Mouse (Mus musculus) limb, embryonic 15.5 days (tissue): ENCODE measurements around the gene Serpinb1a. TPM values are rescaled to one million over a fixed set of nuclear protein-coding genes. Genes with fewer than 3 reads are reported as not detected.
"Not testable (repeated sequence)": the region's sequence is repeated elsewhere in the genome, so short reads cannot be mapped to it uniquely, and the experiment has no call there.

ENCODE experiments used
- ATAC-seq: fragments of 200-750 bp; cut with Nextera tagmentation; 2 replicates; pipeline ENCODE4 v1.8.0; 2017; ENCODE audit warnings: low read depth, moderate TSS enrichment; ENCODE audit not compliant: insufficient number of reproducible peaks, low FRiP score, low TSS enrichment
- H3K27ac ChIP-seq: fragments of 300-500 bp; sonication (generic); 2 replicates; pipeline ENCODE4 v1.5.1; 2015; ENCODE audit warnings: moderate library complexity, mild to moderate bottlenecking, inconsistent platforms
- H3K27me3 ChIP-seq: fragments of 300-500 bp; sonication (generic); 2 replicates; pipeline ENCODE4 v1.6.1; 2015; ENCODE audit warnings: inconsistent platforms
- H3K36me3 ChIP-seq: fragments of 300-500 bp; sonication (generic); 2 replicates; pipeline ENCODE4 v1.6.1; 2015; ENCODE audit warnings: inconsistent platforms
- H3K4me1 ChIP-seq: fragments of 300-500 bp; sonication (generic); 2 replicates; pipeline ENCODE4 v1.6.1; 2015; ENCODE audit warnings: inconsistent platforms
- H3K4me2 ChIP-seq: fragments of 300-500 bp; sonication (generic); 2 replicates; pipeline ENCODE4 v1.6.1; 2015; ENCODE audit warnings: mild to moderate bottlenecking, inconsistent platforms
- H3K4me3 ChIP-seq: fragments of 300-500 bp; sonication (generic); 2 replicates; pipeline ENCODE4 v1.5.1; 2015; ENCODE audit warnings: mild to moderate bottlenecking, inconsistent platforms
- H3K9ac ChIP-seq: fragments of 300-500 bp; sonication (generic); 2 replicates; pipeline ENCODE4 v1.6.1; 2015; ENCODE audit warnings: inconsistent platforms
- H3K9me3 ChIP-seq: fragments of 300-500 bp; sonication (generic); 2 replicates; pipeline ENCODE4 v1.6.1; 2016; ENCODE audit warnings: inconsistent platforms
- WGBS: fragments of 180-500 bp; shearing (Covaris S2); methylation state at CpG from one replicate; pipeline ENCODE4 v1.1.7; 2015; 5-methylcytosine and 5-hydroxymethylcytosine counted together
- polyA plus RNA-seq: library from polyadenylated mRNA; unstranded; fragments of >200 nt; fragmentation: Nextera tagmentation; extraction: Ambion mirVana; gene quantifications from 2 replicates; pipeline ENCODE4 v1.2.1, GENCODE M21; 2015

Gene Serpinb1a
- polyA plus RNA-seq, 1 experiment from 2014 or later, result 35.2 TPM

GRCm38 (mm10) chr13:32864529-32864928 lies 13.5 kb upstream of the Serpinb1a start:
- not testable (repeated sequence) for H3K27ac ChIP-seq, H3K4me2 ChIP-seq, H3K36me3 ChIP-seq, H3K9me3 ChIP-seq, ATAC-seq, H3K4me3 ChIP-seq, H3K27me3 ChIP-seq, H3K9ac ChIP-seq, H3K4me1 ChIP-seq
- WGBS, result 78% methylated on average over 2 of the region's 3 CpGs

DNA sequence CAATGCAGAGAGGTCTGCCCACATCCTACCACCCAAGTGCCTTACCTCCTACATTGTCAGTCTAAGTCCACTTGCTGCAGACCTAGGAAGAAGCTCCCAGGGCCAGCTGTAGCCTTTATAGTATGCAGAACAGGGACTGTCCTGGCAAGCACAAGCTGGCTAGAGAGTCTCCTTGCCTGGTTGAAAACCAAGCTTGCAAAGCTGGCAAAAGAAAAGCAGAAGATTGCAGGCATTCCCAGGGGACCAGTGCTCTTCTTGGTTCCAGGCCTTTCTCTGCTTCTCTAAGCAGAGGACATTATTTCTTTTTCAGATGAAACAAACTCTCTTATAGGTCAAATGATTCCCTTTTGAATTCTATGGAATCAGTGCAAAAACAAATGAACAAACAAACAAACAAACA lies 12.5 kb upstream of the Serpinb1a start:
- H3K27me3 ChIP-seq, result no peaks in the 10 kb centered on the region; the same call in 1 of the 2 replicates
- H3K27ac ChIP-seq, result no peak overlapping the region
- H3K4me2 ChIP-seq, result no peak overlapping the region
- no peak overlapping the region for H3K4me3 ChIP-seq
- H3K9me3 ChIP-seq, result no peaks in the 10 kb centered on the region
- ATAC-seq, result no peak
- 0 out of 2 replicates have a peak, but pooled peaks cover 3% of the 10 kb centered on the region for H3K4me1 ChIP-seq
- no peaks in the 10 kb centered on the region for H3K36me3 ChIP-seq
- H3K9ac ChIP-seq, result no peak overlapping the region

GRCm38 (mm10) chr13:32860821-32861220 lies 9.8 kb upstream of the Serpinb1a start:
- Histone ChIP-seq H3K27ac (no peak overlapping the region), H3K36me3 (no peaks in the 10 kb centered on the region), H3K9me3 (no peaks in the 10 kb centered on the region), H3K4me1 (0 out of 2 replicates have a peak, but pooled peaks cover 3% of the 10 kb centered on the region), H3K27me3 (no peaks in the 10 kb centered on the region; the same call in 1 of the 2 replicates), H3K4me2 (no peak overlapping the region), H3K9ac (no peak overlapping the region), H3K4me3 (no peak overlapping the region)
- 72% methylated on average over 3 of the region's 3 CpGs for WGBS
- ATAC-seq, result no peak

- Histone ChIP-seq H3K4me2 (no peak overlapping the region), H3K27ac (no peak overlapping the region), H3K9ac (no peak overlapping the region), H3K27me3 (no peaks in the 10 kb centered on the region), H3K36me3 (no peaks in the 10 kb centered on the region), H3K9me3 (no peaks in the 10 kb centered on the region), H3K4me1 (peaks cover 18% of the 10 kb centered on the region), H3K4me3 (no peak overlapping the region)
- no peak for ATAC-seq
- WGBS, result 79% methylated on average over 2 of the region's 2 CpGs
These were observed 2.1 kb upstream of the Serpinb1a start for GRCm38 (mm10) chr13:32853073-32853472.

DNA sequence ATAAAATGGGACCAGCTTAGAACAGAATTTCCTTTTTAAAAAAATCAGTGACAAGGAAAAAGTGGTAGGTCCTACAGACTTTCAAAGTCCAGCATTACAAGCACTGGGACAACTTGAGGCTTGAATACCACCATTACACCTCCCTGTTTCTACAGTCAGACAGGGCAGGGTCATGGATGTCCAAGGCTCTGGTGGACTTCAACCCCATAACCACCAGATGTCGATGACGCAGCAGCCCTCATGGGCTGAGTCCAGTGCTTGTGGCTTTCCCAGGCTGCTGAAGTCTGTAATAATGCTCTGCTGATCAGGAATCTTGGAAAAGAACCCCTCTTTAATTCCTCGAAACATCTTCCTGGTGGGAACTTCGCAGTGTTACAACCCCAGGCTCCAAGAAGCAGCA lies 1.6 kb upstream of the Serpinb1a start:
- H3K4me3 ChIP-seq, result no peak overlapping the region
- no peaks in the 10 kb centered on the region for H3K27me3 ChIP-seq
- H3K4me2 ChIP-seq, result no peak overlapping the region
- 87% methylated on average over 4 of the region's 4 CpGs for WGBS
- no peak for ATAC-seq
- H3K27ac ChIP-seq, result no peak overlapping the region
- no peak overlapping the region for H3K9ac ChIP-seq
- no peaks in the 10 kb centered on the region for H3K9me3 ChIP-seq
- H3K36me3 ChIP-seq, result no peaks in the 10 kb centered on the region
- peaks cover 18% of the 10 kb centered on the region for H3K4me1 ChIP-seq

DNA sequence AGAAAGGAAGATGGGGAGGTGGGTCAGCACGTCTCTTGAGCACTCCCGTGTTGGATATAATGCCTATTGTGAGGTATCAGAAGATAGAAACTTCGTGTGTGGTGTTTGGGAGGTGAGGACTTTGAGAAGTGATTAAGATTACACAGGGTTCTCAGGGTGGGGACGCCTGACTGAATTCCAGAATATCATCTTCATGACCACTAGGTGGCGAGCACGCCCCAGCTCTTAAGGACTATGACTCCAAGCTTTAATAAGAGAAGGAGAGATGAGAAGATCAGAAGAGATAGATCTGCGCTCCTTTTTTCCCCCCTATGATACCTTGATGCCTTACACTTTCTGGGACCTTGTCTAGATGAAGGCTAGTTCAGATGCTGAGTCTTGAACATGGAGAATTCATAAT lies 982 bp upstream of the Serpinb1a start:
- ATAC-seq, result no peak
- Histone ChIP-seq H3K36me3 (no peaks in the 10 kb centered on the region), H3K27me3 (no peaks in the 10 kb centered on the region), H3K4me1 (peaks cover 18% of the 10 kb centered on the region), H3K9ac (no peak overlapping the region), H3K27ac (no peak overlapping the region), H3K4me2 (no peak overlapping the region), H3K4me3 (no peak overlapping the region), H3K9me3 (no peaks in the 10 kb centered on the region)
- WGBS, result 11% methylated on average over 7 of the region's 7 CpGs

GRCm38 (mm10) chr13:32850156-32850555 lies 829 bp downstream of the Serpinb1a start:
- no peak for ATAC-seq
- 56% methylated on average over 1 of the region's 1 CpGs for WGBS
- no peak overlapping the region for H3K9ac ChIP-seq

DNA sequence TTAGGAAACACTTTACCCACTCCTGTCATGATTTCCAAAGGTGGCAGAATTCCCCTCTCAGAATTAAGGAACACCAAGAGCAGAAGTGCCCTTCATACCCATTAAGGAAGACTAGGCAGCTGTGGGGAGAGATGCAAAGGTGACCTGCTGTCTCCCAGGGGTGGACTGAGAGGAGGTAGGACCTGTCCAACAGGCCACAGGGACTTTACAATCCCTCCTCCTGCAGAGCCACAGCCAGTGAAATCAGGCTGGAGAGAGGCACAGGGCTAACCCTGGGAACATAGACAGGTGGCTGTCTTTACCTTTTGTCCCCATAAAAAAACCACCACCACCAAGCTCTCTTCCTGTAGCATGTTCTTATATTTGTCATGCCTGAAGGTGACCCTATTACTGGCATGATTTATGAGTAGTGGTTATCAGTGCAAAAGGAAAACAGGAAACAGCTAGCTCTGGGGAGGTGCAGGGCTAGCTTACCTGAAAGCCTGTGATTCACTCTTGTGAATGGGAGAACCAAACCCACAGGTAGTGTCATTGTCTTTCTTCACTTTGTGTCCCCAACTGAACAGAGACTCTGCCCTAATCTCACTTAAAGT lies 1.4 kb downstream of the Serpinb1a start:
- no peak overlapping the region for H3K27ac ChIP-seq
- ATAC-seq, result no peak
- peaks cover 18% of the 10 kb centered on the region for H3K4me1 ChIP-seq
- no peak overlapping the region for H3K4me2 ChIP-seq
- no peak overlapping the region for H3K9ac ChIP-seq
- no peaks in the 10 kb centered on the region for H3K36me3 ChIP-seq
- H3K9me3 ChIP-seq, result no peaks in the 10 kb centered on the region
- no peaks in the 10 kb centered on the region for H3K27me3 ChIP-seq
- H3K4me3 ChIP-seq, result no peak overlapping the region

More at GRCm38 (mm10) chr13:32850156-32850555, 829 bp downstream of the Serpinb1a start:
- H3K27me3 ChIP-seq, result no peaks in the 10 kb centered on the region
- peaks cover 18% of the 10 kb centered on the region for H3K4me1 ChIP-seq
- no peak overlapping the region for H3K4me3 ChIP-seq
- H3K36me3 ChIP-seq, result no peaks in the 10 kb centered on the region
- no peaks in the 10 kb centered on the region for H3K9me3 ChIP-seq
- H3K4me2 ChIP-seq, result no peak overlapping the region
- H3K27ac ChIP-seq, result no peak overlapping the region

- H3K9ac ChIP-seq, result no peak overlapping the region
- H3K36me3 ChIP-seq, result no peaks in the 10 kb centered on the region
- H3K27ac ChIP-seq, result no peak overlapping the region
- no peaks in the 10 kb centered on the region for H3K27me3 ChIP-seq
- ATAC-seq, result no peak
- peaks cover 18% of the 10 kb centered on the region for H3K4me1 ChIP-seq
- H3K4me3 ChIP-seq, result no peak overlapping the region
- H3K4me2 ChIP-seq, result no peak overlapping the region
- whole genome bisulfite sequencing, result 45% methylated on average over 4 of the region's 4 CpGs
- H3K9me3 ChIP-seq, result no peaks in the 10 kb centered on the region
These were observed 1.9 kb downstream of the Serpinb1a start for GRCm38 (mm10) chr13:32849092-32849491.

DNA sequence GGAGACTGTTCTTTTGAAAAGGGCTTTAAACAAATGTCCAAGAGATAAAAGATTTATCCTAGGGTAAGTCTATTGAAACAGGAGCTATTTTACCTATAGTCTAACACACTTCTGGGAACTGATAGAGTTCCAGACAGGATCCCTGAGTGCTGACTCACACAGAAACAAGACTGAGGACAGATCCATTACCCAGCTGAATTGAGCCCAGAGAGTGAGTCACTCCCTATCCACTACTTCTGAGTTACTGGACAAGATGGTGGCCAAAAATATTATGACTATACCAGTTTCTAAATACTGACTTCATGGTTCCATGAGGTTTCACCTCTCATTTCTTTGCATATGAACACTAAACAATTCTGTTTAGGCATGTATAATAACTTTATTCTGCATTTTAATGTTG lies 4.8 kb downstream of the Serpinb1a start:
- Histone ChIP-seq H3K27ac (no peak overlapping the region), H3K36me3 (no peaks in the 10 kb centered on the region), H3K9me3 (no peaks in the 10 kb centered on the region), H3K27me3 (no peaks in the 10 kb centered on the region), H3K9ac (no peak overlapping the region), H3K4me3 (no peak overlapping the region), H3K4me2 (no peak overlapping the region), H3K4me1 (peaks cover 13% of the 10 kb centered on the region)
- no peak for ATAC-seq

DNA sequence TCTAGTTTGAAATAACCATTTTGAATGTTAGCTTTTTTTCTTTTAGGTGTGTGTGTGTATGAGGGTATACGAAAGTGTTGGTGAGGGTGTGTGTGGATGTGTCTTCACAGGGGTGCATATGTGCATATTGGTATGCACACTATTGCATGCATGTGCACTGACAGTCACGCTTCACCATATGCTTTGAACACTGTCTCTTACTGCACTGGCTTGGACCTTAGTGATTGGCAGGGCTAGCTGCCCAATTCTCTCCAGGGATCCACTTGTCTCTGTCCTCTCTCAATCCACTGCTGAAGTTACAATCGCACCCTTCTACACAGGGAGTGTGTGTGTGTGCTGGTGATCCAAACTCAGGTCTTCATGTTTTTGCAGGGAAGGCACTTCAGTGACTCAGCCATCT lies 9.6 kb downstream of the Serpinb1a start:
- Histone ChIP-seq H3K27ac (no peak overlapping the region), H3K4me1 (no peaks in the 10 kb centered on the region), H3K9me3 (no peaks in the 10 kb centered on the region), H3K4me3 (no peak overlapping the region), H3K27me3 (no peaks in the 10 kb centered on the region), H3K36me3 (no peaks in the 10 kb centered on the region), H3K4me2 (no peak overlapping the region), H3K9ac (no peak overlapping the region)
- WGBS, result 90% methylated on average over 3 of the region's 3 CpGs
- ATAC-seq, result no peak

GRCm38 (mm10) chr13:32839314-32839713 lies 11.7 kb downstream of the Serpinb1a start:
- H3K9me3 ChIP-seq, result no peaks in the 10 kb centered on the region
- H3K27me3 ChIP-seq, result no peaks in the 10 kb centered on the region
- ATAC-seq, result no peak
- 48% methylated on average over 1 of the region's 1 CpGs for WGBS
- H3K27ac ChIP-seq, result no peak overlapping the region
- H3K4me3 ChIP-seq, result no peak overlapping the region
- no peaks in the 10 kb centered on the region for H3K4me1 ChIP-seq
- H3K9ac ChIP-seq, result no peak overlapping the region
- no peaks in the 10 kb centered on the region for H3K36me3 ChIP-seq
- no peak overlapping the region for H3K4me2 ChIP-seq

DNA sequence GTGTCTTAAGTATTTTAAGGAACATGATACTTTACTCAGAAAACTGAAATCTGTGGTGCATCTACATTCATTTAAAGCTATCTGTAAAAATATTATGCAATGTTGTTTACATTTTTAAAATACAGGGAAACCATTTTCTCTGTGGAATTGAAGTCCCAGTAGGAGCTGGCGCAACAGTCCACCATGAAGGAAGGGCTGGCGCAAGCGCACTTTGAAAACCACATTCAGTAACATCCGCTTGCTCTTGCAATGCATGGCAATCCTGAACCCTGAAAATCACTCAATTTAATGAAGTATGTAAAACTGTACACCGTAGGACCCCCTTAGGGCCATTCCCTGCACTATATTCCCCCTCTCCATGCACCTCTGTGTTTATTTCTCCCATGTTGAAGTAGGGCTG lies 16.5 kb downstream of the Serpinb1a start:
- 88% methylated on average over 5 of the region's 5 CpGs for WGBS
- H3K4me2 ChIP-seq, result no peak overlapping the region
- H3K4me3 ChIP-seq, result no peak overlapping the region
- no peaks in the 10 kb centered on the region for H3K9me3 ChIP-seq
- no peaks in the 10 kb centered on the region for H3K36me3 ChIP-seq
- ATAC-seq, result no peak
- no peak overlapping the region for H3K9ac ChIP-seq
- no peak overlapping the region for H3K27ac ChIP-seq
- no peaks in the 10 kb centered on the region for H3K4me1 ChIP-seq
- H3K27me3 ChIP-seq, result no peaks in the 10 kb centered on the region
